Mouse (Mus musculus) lung, postnatal 0 days (tissue): ENCODE data around the gene Wdr77. TPM values are rescaled to one million over a fixed set of nuclear protein-coding genes. Genes with fewer than 3 reads are reported as not detected.
"Not testable (repeated sequence)": the region's sequence is repeated elsewhere in the genome, so short reads cannot be mapped to it uniquely, and the experiment has no call there.

Source experiments
- ATAC-seq: fragments of 200-750 bp; cut with Nextera tagmentation; 2 replicates; pipeline ENCODE4 v1.8.0; 2017; ENCODE audit warnings: moderate library complexity
- DNase-seq: peaks from one replicate; pipeline ENCODE4 v3.0.0-alpha.2; 2016; ENCODE audit warnings: low spot score
- H3K27ac ChIP-seq: fragments of 300-500 bp; sonication (generic); 2 replicates; pipeline ENCODE4 v1.5.1; 2014; ENCODE audit warnings: antibody characterized with exemption, mild to moderate bottlenecking, low read length, mixed read lengths
- H3K27me3 ChIP-seq: fragments of 300-500 bp; sonication (generic); replicated peaks from 2 replicates; pipeline ENCODE4 v1.6.1; 2014; ENCODE audit warnings: low read length, mixed read lengths; ENCODE audit not compliant: insufficient read depth
- H3K36me3 ChIP-seq: fragments of 300-500 bp; sonication (generic); 2 replicates; pipeline ENCODE4 v1.6.1; 2014; ENCODE audit warnings: low read length, mixed read lengths; ENCODE audit not compliant: insufficient read depth
- H3K4me1 ChIP-seq: fragments of 300-500 bp; sonication (generic); 2 replicates; pipeline ENCODE4 v1.6.1; 2014; ENCODE audit warnings: antibody characterized with exemption, low read depth, low read length, mixed read lengths; ENCODE audit not compliant: insufficient read depth
- H3K4me2 ChIP-seq: fragments of 300-500 bp; sonication (generic); replicated peaks from 2 replicates; pipeline ENCODE4 v1.6.1; 2014; ENCODE audit warnings: low read depth, mild to moderate bottlenecking, low read length, moderate library complexity, mixed read lengths
- H3K4me3 ChIP-seq: fragments of 300-500 bp; sonication (generic); 2 replicates; pipeline ENCODE4 v1.5.1; 2014; ENCODE audit warnings: low read depth, low read length
- H3K9ac ChIP-seq: fragments of 300-500 bp; sonication (generic); replicated peaks from 2 replicates; pipeline ENCODE4 v1.6.1; 2014; ENCODE audit warnings: low read depth, mild to moderate bottlenecking
- H3K9me3 ChIP-seq: fragments of 300-500 bp; sonication (generic); 2 replicates; pipeline ENCODE4 v1.6.1; 2016; ENCODE audit warnings: low read length, mixed read lengths
- CTCF ChIP-seq: IDR thresholded peaks from 2 replicates; pipeline ENCODE4 v1.5.1; 2016; ENCODE audit warnings: antibody characterized with exemption, mild to moderate bottlenecking
- EP300 ChIP-seq: IDR thresholded peaks from 2 replicates; pipeline ENCODE4 v1.6.1; 2016; ENCODE audit warnings: antibody characterized with exemption, mild to moderate bottlenecking, control low read depth
- WGBS: fragments of 180-500 bp; shearing (Covaris S2); extraction: QIAGEN DNeasy Blood & Tissue Kit; methylation state at CpG from one replicate; pipeline ENCODE4 v1.1.7; 2014; 5-methylcytosine and 5-hydroxymethylcytosine counted together
- polyA plus RNA-seq: library from polyadenylated mRNA; unstranded; fragments of >200 nt; fragmentation: Nextera tagmentation; extraction: Ambion mirVana; gene quantifications from 2 replicates; pipeline ENCODE4 v1.2.1, GENCODE M21; 2015

Gene Wdr77
- 45.9 and 50.0 TPM in 2 replicates for polyA plus RNA-seq

DNA sequence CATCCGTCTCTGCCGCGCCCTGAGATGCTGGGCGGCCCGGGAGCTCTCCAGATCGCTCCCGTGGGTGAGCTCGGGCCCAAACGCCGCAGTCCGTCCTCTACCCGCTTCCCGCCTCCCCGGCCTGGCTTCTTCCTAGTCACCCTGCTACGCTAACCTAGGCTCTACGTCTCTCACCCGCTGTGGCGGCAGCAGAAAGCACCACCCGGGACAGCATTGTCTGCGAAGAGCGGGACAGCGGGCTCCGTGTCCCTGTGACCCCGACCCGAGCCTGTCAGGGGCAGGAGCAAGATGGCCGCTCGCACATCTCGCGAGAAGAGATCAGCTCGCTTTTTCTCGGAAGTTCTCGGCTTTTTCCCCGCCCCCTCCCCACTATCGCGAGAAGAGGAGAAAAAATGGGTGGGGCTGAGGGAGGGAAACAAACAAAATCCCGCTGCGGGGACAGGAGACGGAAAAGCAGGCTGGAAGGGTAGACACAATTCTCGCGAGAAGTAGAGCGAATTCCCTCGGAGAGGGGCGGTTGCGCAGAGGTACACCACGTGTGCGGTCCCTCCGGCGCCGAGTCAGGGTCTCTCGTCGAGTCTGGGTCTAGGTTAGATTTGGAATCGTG lies at the start of gene Wdr77:
TSS of gene Wdr77 (plus strand) at position 396 of the 607 bp plus-strand sequence.
- TF ChIP-seq EP300 (peak; percentile 100), CTCF (no peak)
- peaks cover 13% of the 10 kb centered on the region; the same call in 1 of the 2 replicates for H3K4me1 ChIP-seq
- ATAC-seq (peak; percentile 98), DNase-seq (peak; percentile 99)
- no peaks in the 10 kb centered on the region for H3K27me3 ChIP-seq
- peaks cover 14% of the 10 kb centered on the region; the same call in 1 of the 2 replicates for H3K36me3 ChIP-seq
- WGBS = 1% methylated on average over 52 of the region's 52 CpGs
- H3K4me2 ChIP-seq = peak within 1 kb of the TSS; percentile 93
- H3K27ac ChIP-seq = peak within 1 kb of the TSS; percentile 97
- no peaks in the 10 kb centered on the region for H3K9me3 ChIP-seq
- H3K4me3 ChIP-seq = peak within 1 kb of the TSS; percentile 94
- H3K9ac ChIP-seq = peak within 1 kb of the TSS; percentile 98

DNA sequence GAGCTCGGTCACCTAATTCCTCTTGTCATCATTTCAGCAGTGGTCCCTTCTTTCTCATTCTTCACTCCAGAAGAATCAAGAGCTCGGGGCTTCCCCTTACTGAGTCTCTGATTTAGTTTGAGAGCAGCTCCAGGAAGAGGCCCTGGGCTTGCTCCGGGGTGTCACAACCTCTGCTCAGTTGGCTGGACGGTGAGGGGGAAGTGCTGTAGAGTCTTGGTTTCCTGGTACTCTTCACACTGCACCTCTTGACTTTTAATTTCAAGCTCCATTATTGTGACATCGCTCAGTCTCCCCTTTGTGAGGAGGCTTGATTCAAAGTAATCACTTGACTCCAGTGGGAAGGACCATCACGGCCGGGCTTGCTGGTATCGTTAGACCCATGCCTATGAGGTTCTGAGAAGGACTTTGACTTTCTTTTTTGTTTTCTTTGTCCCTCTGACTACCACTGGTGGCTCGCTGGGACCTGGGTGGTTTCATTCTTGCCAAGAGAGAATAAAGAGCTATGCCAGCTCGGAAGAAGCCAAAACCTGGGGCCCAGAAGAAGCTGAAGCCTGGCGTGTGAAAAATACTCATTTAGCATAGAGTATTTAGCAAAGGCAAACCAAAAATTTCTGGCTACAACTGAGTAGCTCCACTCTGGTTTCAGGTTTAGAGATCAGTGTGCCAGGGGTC lies 48.5 kb upstream of the Wdr77 start:
- DNase-seq = peak; percentile 89
- peak; percentile 88 for ATAC-seq
- no peak overlapping the region for H3K9ac ChIP-seq

GRCm38 (mm10) chr3:105912097-105912880 lies 46.9 kb upstream of the Wdr77 start:
- Histone ChIP-seq H3K27ac (no peak overlapping the region), H3K4me3 (no peak overlapping the region), H3K9me3 (no peaks in the 10 kb centered on the region), H3K36me3 (no peaks in the 10 kb centered on the region), H3K27me3 (no peaks in the 10 kb centered on the region), H3K9ac (no peak overlapping the region), H3K4me1 (peaks cover 8% of the 10 kb centered on the region; the same call in 1 of the 2 replicates), H3K4me2 (no peak overlapping the region)
- ATAC-seq (no peak), DNase-seq (no peak)
- 40% methylated on average over 9 of the region's 9 CpGs for WGBS
- TF ChIP-seq EP300 (no peak), CTCF (no peak)

More for the DNA sequence above, 48.5 kb upstream of the Wdr77 start:
- no peak overlapping the region for H3K4me3 ChIP-seq
- H3K27me3 ChIP-seq = no peaks in the 10 kb centered on the region
- peaks cover 8% of the 10 kb centered on the region; the same call in 1 of the 2 replicates for H3K4me1 ChIP-seq
- no peaks in the 10 kb centered on the region for H3K36me3 ChIP-seq
- WGBS = 55% methylated on average over 11 of the region's 11 CpGs
- no peaks in the 10 kb centered on the region for H3K9me3 ChIP-seq
- peak overlapping the region; percentile 59 for H3K27ac ChIP-seq
- 0 out of 2 replicates have a peak overlapping the region, but pooled peaks have one; percentile 8 for H3K4me2 ChIP-seq
- TF ChIP-seq CTCF (no peak), EP300 (peak; percentile 40; the same call in 1 of the 2 replicates)

GRCm38 (mm10) chr3:105913839-105914681 lies 45.1 kb upstream of the Wdr77 start:
- Histone ChIP-seq H3K9me3 (no peaks in the 10 kb centered on the region), H3K27ac (peak overlapping the region; percentile 67), H3K27me3 (no peaks in the 10 kb centered on the region), H3K36me3 (no peaks in the 10 kb centered on the region), H3K9ac (no peak overlapping the region), H3K4me2 (no peak overlapping the region), H3K4me3 (no peak overlapping the region), H3K4me1 (peaks cover 8% of the 10 kb centered on the region; the same call in 1 of the 2 replicates)
- 18% methylated on average over 10 of the region's 10 CpGs for WGBS
- ATAC-seq = no peak
- TF ChIP-seq EP300 (no peak), CTCF (no peak)
- peak; percentile 33 for DNase-seq

DNA sequence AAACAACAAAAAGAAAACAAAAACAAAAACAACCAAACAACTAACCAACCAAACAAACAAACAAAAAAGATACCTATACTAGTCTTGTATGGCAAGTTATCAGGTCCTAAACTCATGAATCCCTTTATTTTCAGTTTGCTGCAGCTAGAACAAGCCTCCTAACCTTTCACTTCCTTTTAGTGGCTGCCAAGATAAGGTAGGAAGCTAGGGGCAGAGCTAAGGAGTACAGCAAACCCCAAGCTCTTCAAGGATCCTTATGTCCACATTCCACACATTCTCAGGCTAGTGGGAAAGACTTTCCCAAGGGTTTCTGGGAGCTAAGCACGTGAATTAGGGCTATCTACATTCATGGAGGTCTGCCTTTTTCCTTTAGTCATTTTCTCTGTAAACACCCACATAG lies 43.9 kb upstream of the Wdr77 start:
- Histone ChIP-seq H3K27me3 (no peaks in the 10 kb centered on the region), H3K4me1 (peaks cover 8% of the 10 kb centered on the region; the same call in 1 of the 2 replicates), H3K27ac (peak overlapping the region; percentile 34; the same call in 1 of the 2 replicates), H3K4me2 (no peak overlapping the region), H3K9ac (no peak overlapping the region), H3K4me3 (no peak overlapping the region), H3K9me3 (no peaks in the 10 kb centered on the region), H3K36me3 (no peaks in the 10 kb centered on the region)
- ATAC-seq (peak; percentile 87), DNase-seq (peak; percentile 89)
- 12% methylated on average over 1 of the region's 1 CpGs for WGBS
- TF ChIP-seq CTCF = peak; percentile 41
- TF ChIP-seq EP300 = peak; percentile 92

DNA sequence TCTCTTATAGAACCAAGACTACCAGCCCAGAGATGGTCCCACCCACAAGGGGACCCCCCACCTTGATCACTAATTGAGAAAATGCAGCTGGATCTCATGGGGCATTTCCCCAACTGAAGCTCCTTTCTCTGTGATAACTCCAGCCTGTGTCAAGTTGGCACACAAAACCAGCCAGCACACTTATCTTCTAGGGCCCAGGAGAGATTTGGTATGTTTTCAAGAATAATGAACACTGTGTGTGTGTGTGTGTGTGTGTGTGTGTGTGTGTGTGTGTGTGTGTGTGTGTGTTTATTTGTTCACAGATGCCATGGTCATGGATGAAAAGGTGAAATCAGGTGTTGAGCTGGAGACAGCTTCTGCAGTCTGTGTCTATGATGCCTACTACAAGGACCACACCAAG lies 42.7 kb upstream of the Wdr77 start:
- not testable (repeated sequence) for H3K4me1 ChIP-seq, H3K4me3 ChIP-seq, H3K27ac ChIP-seq, ATAC-seq, H3K9ac ChIP-seq, H3K27me3 ChIP-seq, H3K9me3 ChIP-seq, H3K36me3 ChIP-seq, H3K4me2 ChIP-seq, DNase-seq
